Mouse (Mus musculus) stomach, embryonic 15.5 days (tissue): ENCODE data around the gene Hist1h1c. TPM values are rescaled to one million over a fixed set of nuclear protein-coding genes. Genes with fewer than 3 reads are reported as not detected.
A peak's percentile ranks its signal among the peaks of the same experiment; 100 is the strongest.
"Not testable (repeated sequence)": the region's sequence is repeated elsewhere in the genome, so short reads cannot be mapped to it uniquely, and the experiment has no call there.

Experiments
- ATAC-seq: fragments of 200-750 bp; cut with Nextera tagmentation; 2 replicates; pipeline ENCODE4 v1.8.0; 2017; ENCODE audit warnings: low read depth, moderate number of reproducible peaks, moderate TSS enrichment; ENCODE audit not compliant: insufficient read depth, low FRiP score
- H3K27ac ChIP-seq: fragments of 300-500 bp; sonication (generic); 2 replicates; pipeline ENCODE4 v1.5.1; 2015; ENCODE audit warnings: mild to moderate bottlenecking, inconsistent platforms
- H3K27me3 ChIP-seq: fragments of 300-500 bp; sonication (generic); replicated peaks from 2 replicates; pipeline ENCODE4 v1.6.1; 2015; ENCODE audit warnings: inconsistent platforms
- H3K36me3 ChIP-seq: fragments of 300-500 bp; sonication (generic); 2 replicates; pipeline ENCODE4 v1.6.1; 2015; ENCODE audit warnings: inconsistent platforms
- H3K4me1 ChIP-seq: fragments of 300-500 bp; sonication (generic); 2 replicates; pipeline ENCODE4 v1.6.1; 2015; ENCODE audit warnings: inconsistent platforms
- H3K4me2 ChIP-seq: fragments of 300-500 bp; sonication (generic); 2 replicates; pipeline ENCODE4 v1.6.1; 2015; ENCODE audit warnings: mild to moderate bottlenecking, inconsistent platforms
- H3K4me3 ChIP-seq: fragments of 300-500 bp; sonication (generic); replicated peaks from 2 replicates; pipeline ENCODE4 v1.5.1; 2015; ENCODE audit warnings: inconsistent platforms
- H3K9ac ChIP-seq: fragments of 300-500 bp; sonication (generic); 2 replicates; pipeline ENCODE4 v1.6.1; 2015; ENCODE audit warnings: inconsistent platforms
- H3K9me3 ChIP-seq: fragments of 300-500 bp; sonication (generic); 2 replicates; pipeline ENCODE4 v1.6.1; 2016; ENCODE audit warnings: inconsistent platforms
- WGBS: fragments of 180-500 bp; shearing (Covaris S2); methylation state at CpG from one replicate; pipeline ENCODE4 v1.1.7; 2015; 5-methylcytosine and 5-hydroxymethylcytosine counted together
- polyA plus RNA-seq: library from polyadenylated mRNA; unstranded; fragments of >200 nt; fragmentation: Nextera tagmentation; extraction: Ambion mirVana; gene quantifications from 2 replicates; pipeline ENCODE4 v1.2.1, GENCODE M21; 2015

The Hist1h1c gene
- polyA plus RNA-seq, 1 experiment from 2014 or later: 50.6 TPM

GRCm38 (mm10) chr13:23740256-23740840, 1.7 kb downstream of the Hist1h1c start:
- peak overlapping the region; percentile 39; the same call in 1 of the 2 replicates for H3K9ac ChIP-seq
- peak overlapping the region; percentile 99 for H3K27ac ChIP-seq
- no peaks in the 10 kb centered on the region for H3K9me3 ChIP-seq
- H3K27me3 ChIP-seq: no peaks in the 10 kb centered on the region
- H3K4me2 ChIP-seq: peak overlapping the region; percentile 95
- 0 out of 2 replicates have a peak, but pooled peaks cover 2% of the 10 kb centered on the region for H3K4me1 ChIP-seq
- no peaks in the 10 kb centered on the region for H3K36me3 ChIP-seq
- no peak for ATAC-seq
- WGBS: 17% methylated on average over 13 of the region's 13 CpGs
- peak overlapping the region; percentile 64 for H3K4me3 ChIP-seq

- Histone ChIP-seq H3K27ac (peak overlapping the region; percentile 99; the same call in 1 of the 2 replicates), H3K36me3 (no peaks in the 10 kb centered on the region), H3K4me2 (peak overlapping the region; percentile 95), H3K4me1 (0 out of 2 replicates have a peak, but pooled peaks cover 2% of the 10 kb centered on the region), H3K9ac (no peak overlapping the region), H3K4me3 (peak overlapping the region; percentile 64; the same call in 1 of the 2 replicates), H3K9me3 (no peaks in the 10 kb centered on the region), H3K27me3 (no peaks in the 10 kb centered on the region)
- no peak for ATAC-seq
- 51% methylated on average over 5 of the region's 5 CpGs for WGBS
These were observed 2.3 kb downstream of the Hist1h1c start for GRCm38 (mm10) chr13:23740910-23741309.

GRCm38 (mm10) chr13:23742007-23742406, 3.4 kb downstream of the Hist1h1c start:
- Histone ChIP-seq H3K27ac (no peak overlapping the region), H3K4me2 (no peak overlapping the region), H3K4me1 (0 out of 2 replicates have a peak, but pooled peaks cover 3% of the 10 kb centered on the region), H3K4me3 (no peak overlapping the region), H3K9me3 (no peaks in the 10 kb centered on the region), H3K36me3 (no peaks in the 10 kb centered on the region), H3K9ac (no peak overlapping the region), H3K27me3 (no peaks in the 10 kb centered on the region)
- ATAC-seq: no peak

GRCm38 (mm10) chr13:23743215-23743614, 4.6 kb downstream of the Hist1h1c start:
- no peaks in the 10 kb centered on the region for H3K36me3 ChIP-seq
- H3K27ac ChIP-seq: no peak overlapping the region
- no peak for ATAC-seq
- 83% methylated on average over 5 of the region's 5 CpGs for WGBS
- H3K9me3 ChIP-seq: no peaks in the 10 kb centered on the region
- H3K4me1 ChIP-seq: peaks cover 9% of the 10 kb centered on the region; the same call in 1 of the 2 replicates
- H3K9ac ChIP-seq: no peak overlapping the region
- no peaks in the 10 kb centered on the region for H3K27me3 ChIP-seq
- no peak overlapping the region for H3K4me3 ChIP-seq
- H3K4me2 ChIP-seq: no peak overlapping the region

- no peaks in the 10 kb centered on the region for H3K36me3 ChIP-seq
- H3K4me1 ChIP-seq: peaks cover 9% of the 10 kb centered on the region; the same call in 1 of the 2 replicates
- H3K4me3 ChIP-seq: peak overlapping the region; percentile 44; the same call in 1 of the 2 replicates
- ATAC-seq: no peak
- WGBS: 27% methylated on average over 4 of the region's 4 CpGs
- no peaks in the 10 kb centered on the region for H3K9me3 ChIP-seq
- peak overlapping the region; percentile 75 for H3K27ac ChIP-seq
- H3K9ac ChIP-seq: no peak overlapping the region
- peak overlapping the region; percentile 62; the same call in 1 of the 2 replicates for H3K4me2 ChIP-seq
- no peaks in the 10 kb centered on the region for H3K27me3 ChIP-seq
These were observed 5.4 kb downstream of the Hist1h1c start for GRCm38 (mm10) chr13:23743963-23744362.

GRCm38 (mm10) chr13:23744421-23745380, 6.1 kb downstream of the Hist1h1c start:
- Histone ChIP-seq H3K4me3 (peak overlapping the region; percentile 44), H3K9me3 (no peaks in the 10 kb centered on the region), H3K36me3 (no peaks in the 10 kb centered on the region), H3K27me3 (no peaks in the 10 kb centered on the region), H3K4me1 (peaks cover 9% of the 10 kb centered on the region; the same call in 1 of the 2 replicates), H3K27ac (peak overlapping the region; percentile 100), H3K4me2 (peak overlapping the region; percentile 62), H3K9ac (no peak overlapping the region; the same call in 1 of the 2 replicates)
- WGBS: under 1% methylated on average over 15 of the region's 36 CpGs
- no peak for ATAC-seq

- peak; percentile 67 for ATAC-seq
- H3K9ac ChIP-seq: peak within 1 kb of the TSS; percentile 54
- H3K27me3 ChIP-seq: no peaks in the 10 kb centered on the region
- H3K9me3 ChIP-seq: no peaks in the 10 kb centered on the region
- no peaks in the 10 kb centered on the region for H3K36me3 ChIP-seq
- peak within 1 kb of the TSS; percentile 62 for H3K4me2 ChIP-seq
- peak within 1 kb of the TSS; percentile 44 for H3K4me3 ChIP-seq
- under 1% methylated on average over 28 of the region's 28 CpGs for WGBS
- peaks cover 9% of the 10 kb centered on the region; the same call in 1 of the 2 replicates for H3K4me1 ChIP-seq
- peak within 1 kb of the TSS; percentile 100 for H3K27ac ChIP-seq
These were observed 7.0 kb downstream of the Hist1h1c start, which contains the start of gene Hist1h3c for GRCm38 (mm10) chr13:23745381-23746161. Gene Hist1h3c (minus strand): TSS chr13:23745602.

GRCm38 (mm10) chr13:23746201-23747080, 7.8 kb downstream of the Hist1h1c start, which contains the start of gene Hist1h2bb:
Gene Hist1h2bb (plus strand): TSS chr13:23746734.
- H3K27me3 ChIP-seq, H3K9me3 ChIP-seq, H3K4me1 ChIP-seq, H3K36me3 ChIP-seq: not testable (repeated sequence)
- WGBS: under 1% methylated on average over 47 of the region's 58 CpGs
- peak within 1 kb of the TSS; percentile 100 for H3K27ac ChIP-seq
- H3K4me2 ChIP-seq: peak within 1 kb of the TSS; percentile 62
- peak within 1 kb of the TSS; percentile 44 for H3K4me3 ChIP-seq
- H3K9ac ChIP-seq: peak within 1 kb of the TSS; percentile 54
- peak; percentile 87 for ATAC-seq

GRCm38 (mm10) chr13:23747081-23747891, 8.7 kb downstream of the Hist1h1c start:
- no peaks in the 10 kb centered on the region for H3K9me3 ChIP-seq
- H3K27me3 ChIP-seq: no peaks in the 10 kb centered on the region
- no peak overlapping the region for H3K9ac ChIP-seq
- H3K4me2 ChIP-seq: peak overlapping the region; percentile 62
- peak; percentile 0; the same call in 1 of the 2 replicates for ATAC-seq
- H3K36me3 ChIP-seq: no peaks in the 10 kb centered on the region
- H3K4me3 ChIP-seq: peak overlapping the region; percentile 33
- H3K4me1 ChIP-seq: peaks cover 9% of the 10 kb centered on the region; the same call in 1 of the 2 replicates
- H3K27ac ChIP-seq: peak overlapping the region; percentile 100
- 2% methylated on average over 13 of the region's 13 CpGs for WGBS

- H3K27ac ChIP-seq: peak overlapping the region; percentile 100
- peak overlapping the region; percentile 62 for H3K4me2 ChIP-seq
- H3K4me1 ChIP-seq: peaks cover 9% of the 10 kb centered on the region; the same call in 1 of the 2 replicates
- no peak overlapping the region for H3K4me3 ChIP-seq
- H3K36me3 ChIP-seq: no peaks in the 10 kb centered on the region
- H3K9me3 ChIP-seq: no peaks in the 10 kb centered on the region
- ATAC-seq: no peak
- 9% methylated on average over 4 of the region's 4 CpGs for WGBS
- H3K27me3 ChIP-seq: no peaks in the 10 kb centered on the region
- no peak overlapping the region for H3K9ac ChIP-seq
These were observed 9.3 kb downstream of the Hist1h1c start for GRCm38 (mm10) chr13:23747892-23748288.
